Mouse (Mus musculus) ES-Bruce4 (cell line): ENCODE results near the gene Olfr611. TPM values are rescaled to one million over a fixed set of nuclear protein-coding genes. Genes with fewer than 3 reads are reported as not detected.
"Not testable (repeated sequence)": the region's sequence is repeated elsewhere in the genome, so short reads cannot be mapped to it uniquely, and the experiment has no call there.

Source experiments
- H3K27ac ChIP-seq: 2 replicates; pipeline ENCODE4 v1.5.1; 2012; ENCODE audit warnings: low read length, inconsistent platforms; ENCODE audit not compliant: insufficient read depth
- H3K27me3 ChIP-seq: 2 replicates; pipeline ENCODE4 v1.6.1; 2012; ENCODE audit warnings: mild to moderate bottlenecking, low read length, inconsistent platforms; ENCODE audit not compliant: control insufficient read depth, poor library complexity, insufficient read depth, severe bottlenecking
- H3K36me3 ChIP-seq: 2 replicates; pipeline ENCODE4 v1.6.1; 2012; ENCODE audit warnings: inconsistent platforms, mild to moderate bottlenecking, low read length, moderate library complexity; ENCODE audit not compliant: control insufficient read depth, poor library complexity, insufficient read depth, severe bottlenecking
- H3K4me1 ChIP-seq: one replicate; pipeline ENCODE4 v1.8.1; 2011; ENCODE audit warnings: low read length; ENCODE audit not compliant: control insufficient read depth, insufficient read depth
- H3K4me3 ChIP-seq: 2 replicates; pipeline ENCODE4 v1.5.1; 2011; ENCODE audit warnings: low read depth, mild to moderate bottlenecking, low read length
- H3K9ac ChIP-seq: 2 replicates; pipeline ENCODE4 v1.6.1; 2012; ENCODE audit warnings: low read depth, mild to moderate bottlenecking, inconsistent platforms; ENCODE audit not compliant: poor library complexity, severe bottlenecking
- H3K9me3 ChIP-seq: replicated peaks from 2 replicates; pipeline ENCODE4 v1.6.1; 2012; ENCODE audit warnings: mild to moderate bottlenecking, low read length, inconsistent platforms; ENCODE audit not compliant: control insufficient read depth, poor library complexity, insufficient read depth, severe bottlenecking
- CTCF ChIP-seq: IDR thresholded peaks from one replicate; pipeline ENCODE4 v1.8.1; 2011; ENCODE audit warnings: low read depth, low read length
- EP300 ChIP-seq: IDR thresholded peaks from 2 replicates; pipeline ENCODE4 v1.6.1; 2011; ENCODE audit warnings: low read depth, low read length; ENCODE audit not compliant: insufficient read depth
- POLR2A ChIP-seq: IDR thresholded peaks from one replicate; pipeline ENCODE4 v1.8.1; 2011; ENCODE audit warnings: low read length; ENCODE audit not compliant: insufficient read depth
- polyA plus RNA-seq: library from polyadenylated mRNA; stranded (reverse); fragments of >200 nt; gene quantifications from 2 replicates; pipeline ENCODE4 v1.2.4, GENCODE M21; 2011; ENCODE audit warnings: low read depth; ENCODE audit not compliant: missing spikeins, insufficient read depth, insufficient read length

The Olfr611 gene
- polyA plus RNA-seq: not detected in 2 replicates

- not testable (repeated sequence) for H3K9me3 ChIP-seq, H3K36me3 ChIP-seq, H3K4me1 ChIP-seq, H3K4me3 ChIP-seq, H3K27ac ChIP-seq, H3K27me3 ChIP-seq, H3K9ac ChIP-seq
These were observed at the start of gene Olfr611 for GRCm38 (mm10) chr7:103520746-103521145. Gene Olfr611 (minus strand): TSS chr7:103520846.

GRCm38 (mm10) chr7:103569043-103569442, 48.4 kb upstream of the Olfr611 start, which contains the start of gene Olfr616:
Gene Olfr616 (minus strand): TSS chr7:103569143.
- TF ChIP-seq CTCF (no peak), EP300 (no peak), POLR2A (no peak)
- H3K4me3 ChIP-seq: no peak within 1 kb of the TSS

GRCm38 (mm10) chr7:103555779-103556178, 35.1 kb upstream of the Olfr611 start, which contains the start of gene Olfr615:
Gene Olfr615 (plus strand): TSS chr7:103556079.
- no peak within 1 kb of the TSS for H3K4me3 ChIP-seq
- no peaks in the 10 kb centered on the region for H3K4me1 ChIP-seq
- H3K9me3 ChIP-seq: no peaks in the 10 kb centered on the region
- no peaks in the 10 kb centered on the region for H3K36me3 ChIP-seq
- H3K9ac ChIP-seq: no peak within 1 kb of the TSS
- H3K27me3 ChIP-seq: no peaks in the 10 kb centered on the region
- H3K27ac ChIP-seq: no peak within 1 kb of the TSS
- TF ChIP-seq POLR2A (no peak), EP300 (no peak), CTCF (no peak)

More at GRCm38 (mm10) chr7:103569043-103569442, 48.4 kb upstream of the Olfr611 start, which contains the start of gene Olfr616:
- H3K36me3 ChIP-seq: no peaks in the 10 kb centered on the region
- no peaks in the 10 kb centered on the region for H3K4me1 ChIP-seq
- H3K27me3 ChIP-seq: no peaks in the 10 kb centered on the region
- no peak within 1 kb of the TSS for H3K27ac ChIP-seq
- H3K9ac ChIP-seq: no peak within 1 kb of the TSS
- no peaks in the 10 kb centered on the region for H3K9me3 ChIP-seq

DNA sequence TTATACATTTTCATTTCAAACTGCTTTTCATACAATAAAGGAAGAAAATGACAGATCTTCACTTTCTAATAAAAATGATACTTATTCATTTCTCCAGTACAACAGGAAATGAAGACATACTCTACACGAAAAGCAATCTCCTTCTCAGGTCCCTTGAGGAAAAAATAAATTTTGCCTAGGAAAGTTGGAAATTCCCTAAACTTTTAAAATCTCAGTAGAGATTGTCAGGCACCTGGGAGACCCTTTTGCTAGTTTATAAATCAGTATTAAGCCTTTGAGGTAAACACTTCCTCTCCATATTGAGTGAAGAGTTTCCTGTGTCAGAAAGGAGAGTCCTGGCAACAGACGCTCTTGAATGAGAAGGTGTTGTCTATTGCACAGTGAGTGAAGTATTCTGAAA, 27.1 kb upstream of the Olfr611 start, which contains the start of gene Olfr613:
Gene Olfr613 (plus strand): TSS at position 301 of the 400 bp plus-strand sequence.
- Histone ChIP-seq H3K9me3 (no peaks in the 10 kb centered on the region), H3K4me1 (no peaks in the 10 kb centered on the region)
- TF ChIP-seq EP300: no peak
- TF ChIP-seq CTCF: no peak
- no peak for TF ChIP-seq POLR2A

GRCm38 (mm10) chr7:103542617-103543016, 22.0 kb upstream of the Olfr611 start, which contains the start of gene Olfr612:
Gene Olfr612 (minus strand): TSS chr7:103542717.
- H3K9me3 ChIP-seq, H3K27me3 ChIP-seq, H3K36me3 ChIP-seq, H3K4me1 ChIP-seq, H3K4me3 ChIP-seq, H3K9ac ChIP-seq, H3K27ac ChIP-seq: not testable (repeated sequence)

More for the DNA sequence above, 27.1 kb upstream of the Olfr611 start, which contains the start of gene Olfr613:
- Histone ChIP-seq H3K27ac (no peak within 1 kb of the TSS), H3K27me3 (no peaks in the 10 kb centered on the region), H3K4me3 (no peak within 1 kb of the TSS), H3K36me3 (no peaks in the 10 kb centered on the region), H3K9ac (no peak within 1 kb of the TSS)

- TF ChIP-seq POLR2A: no peak
- no peak for TF ChIP-seq CTCF
- no peak for TF ChIP-seq EP300
- Histone ChIP-seq H3K9ac (no peak within 1 kb of the TSS), H3K27me3 (no peaks in the 10 kb centered on the region), H3K27ac (no peak within 1 kb of the TSS), H3K4me3 (no peak within 1 kb of the TSS), H3K4me1 (no peaks in the 10 kb centered on the region), H3K9me3 (no peaks in the 10 kb centered on the region), H3K36me3 (no peaks in the 10 kb centered on the region)
These were observed 8.6 kb downstream of the Olfr611 start, which contains the start of gene Olfr610 for GRCm38 (mm10) chr7:103512022-103512421. Gene Olfr610 (minus strand): TSS chr7:103512122.
